Mouse (Mus musculus) heart, adult 8-10 months (tissue): ENCODE results near the gene Dcaf11. TPM values are rescaled to one million over a fixed set of nuclear protein-coding genes. Genes with fewer than 3 reads are reported as not detected.

ENCODE experiments used
- DNase-seq: peaks from one replicate; pipeline ENCODE4 v3.0.0; 2022; ENCODE audit warnings: low spot score
- total RNA-seq, 4 experiments: library from RNA; stranded (reverse); gene quantifications; 2 replicates each; pipeline ENCODE4 v1.2.4; 2022

Dcaf11 gene
- total RNA-seq, 4 experiments from 2014 or later: 161 to 180 (median 166) TPM

DNA sequence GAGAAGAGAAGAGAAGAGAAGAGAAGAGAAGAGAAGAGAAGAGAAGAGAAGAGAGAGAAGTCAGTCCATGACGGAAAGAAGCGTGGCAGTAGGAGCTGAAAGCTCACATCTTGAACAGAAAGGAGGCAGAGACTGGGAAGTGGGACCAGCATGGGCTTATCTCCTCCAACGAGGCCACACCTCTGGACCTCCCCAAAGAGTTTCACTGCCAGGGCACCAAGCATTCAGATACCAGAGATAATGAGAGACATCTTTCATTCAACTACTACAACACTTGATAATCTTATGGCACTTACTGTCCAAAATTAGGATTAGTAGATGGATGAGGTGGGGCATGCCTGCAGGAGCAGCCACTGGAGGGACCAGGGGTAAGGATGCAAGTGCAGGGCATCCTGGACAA is 4.0 kb upstream of the Dcaf11 start:
- DNase-seq: no peak

DNA sequence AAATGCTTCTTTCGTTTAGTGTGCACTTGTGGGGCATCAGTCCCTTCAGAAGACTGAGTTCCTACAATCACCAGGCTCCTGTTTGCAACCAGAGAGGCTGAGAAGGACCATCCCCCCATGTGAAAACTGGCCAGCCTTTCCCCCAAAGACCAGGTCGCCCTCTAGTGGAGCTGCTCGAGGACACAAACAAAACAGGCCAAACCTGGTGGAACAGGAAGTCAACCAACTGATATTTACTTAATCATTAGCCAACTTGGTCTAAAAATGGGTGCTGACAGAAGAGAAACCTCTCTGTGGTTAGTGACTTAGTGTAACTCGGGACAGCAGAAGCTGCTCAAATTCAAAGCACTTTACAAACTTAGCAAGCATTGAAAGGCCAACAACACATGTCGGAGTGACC is 2.8 kb upstream of the Dcaf11 start:
- DNase-seq: peak; percentile 80

GRCm38 (mm10) chr14:55557587-55557986 is 2.2 kb upstream of the Dcaf11 start:
- no peak for DNase-seq

GRCm38 (mm10) chr14:55558740-55559448 is 912 bp upstream of the Dcaf11 start:
- no peak for DNase-seq

DNA sequence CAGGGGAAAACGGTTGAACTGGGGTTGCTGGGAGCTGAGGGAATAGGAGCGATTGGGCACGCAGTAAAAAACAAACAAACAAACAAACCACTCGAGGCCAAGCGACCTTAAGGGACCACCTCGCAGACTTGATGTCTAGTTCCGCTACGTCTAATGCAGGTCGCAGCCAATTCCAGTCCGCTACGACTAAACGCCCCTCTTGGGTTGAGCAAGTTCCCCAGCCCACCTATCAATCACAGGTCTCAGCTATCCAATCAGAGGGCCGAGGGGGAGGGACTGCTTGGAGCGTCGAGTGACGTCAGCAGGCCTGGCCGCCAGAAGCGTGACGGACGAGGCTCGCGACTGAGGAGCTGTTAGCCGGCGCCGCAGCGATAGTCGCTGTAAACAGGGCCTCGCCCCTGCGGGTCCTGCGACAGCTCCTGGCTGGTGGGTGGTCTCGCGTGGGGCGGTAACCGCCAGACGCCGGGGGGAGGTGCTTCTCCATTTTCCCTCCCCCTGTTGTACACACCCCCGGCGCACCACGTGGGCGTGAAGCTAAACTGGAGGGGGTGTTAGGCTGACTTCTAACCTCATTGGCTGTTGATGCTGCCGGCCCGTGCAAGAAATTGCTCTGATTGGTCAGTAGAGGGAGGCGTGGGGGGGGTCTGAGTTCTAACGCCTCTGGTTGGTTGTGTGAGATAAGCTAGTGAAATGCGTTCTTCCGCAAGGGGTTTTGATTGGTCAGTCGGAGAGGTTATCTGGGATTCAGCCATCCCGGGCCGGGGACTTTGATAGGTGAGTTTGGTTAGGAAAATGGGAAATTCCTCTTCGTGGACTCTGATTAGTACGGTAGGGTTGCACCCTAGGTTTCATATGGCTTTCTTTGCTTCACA is 632 bp downstream of the Dcaf11 start, which contains the start of gene A730061H03Rik:
TSS of gene A730061H03Rik (minus strand) at position 205 of the 872 bp plus-strand sequence.
- peak; percentile 98 for DNase-seq

GRCm38 (mm10) chr14:55561860-55562259 is 2.1 kb downstream of the Dcaf11 start:
- no peak for DNase-seq

DNA sequence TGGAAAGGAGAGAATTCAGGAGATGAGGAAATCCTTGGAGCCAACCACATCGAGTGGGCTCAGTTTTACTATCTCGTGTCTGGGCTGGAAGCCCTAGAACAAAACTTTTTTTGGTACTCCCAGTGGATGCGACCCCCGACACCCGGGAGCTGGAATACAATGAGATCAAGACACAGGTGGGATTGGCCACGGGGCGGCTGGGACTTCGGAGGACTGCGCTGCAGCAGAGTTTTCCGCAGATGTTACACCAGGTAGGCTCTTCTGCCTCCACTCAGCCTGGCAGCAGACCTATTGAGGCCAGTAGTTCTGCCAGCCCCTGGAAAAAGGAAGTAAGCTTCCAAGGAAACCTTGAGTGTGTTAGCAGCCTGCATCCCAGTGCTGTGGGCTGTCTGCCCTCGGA is 3.4 kb downstream of the Dcaf11 start:
- DNase-seq: no peak

DNA sequence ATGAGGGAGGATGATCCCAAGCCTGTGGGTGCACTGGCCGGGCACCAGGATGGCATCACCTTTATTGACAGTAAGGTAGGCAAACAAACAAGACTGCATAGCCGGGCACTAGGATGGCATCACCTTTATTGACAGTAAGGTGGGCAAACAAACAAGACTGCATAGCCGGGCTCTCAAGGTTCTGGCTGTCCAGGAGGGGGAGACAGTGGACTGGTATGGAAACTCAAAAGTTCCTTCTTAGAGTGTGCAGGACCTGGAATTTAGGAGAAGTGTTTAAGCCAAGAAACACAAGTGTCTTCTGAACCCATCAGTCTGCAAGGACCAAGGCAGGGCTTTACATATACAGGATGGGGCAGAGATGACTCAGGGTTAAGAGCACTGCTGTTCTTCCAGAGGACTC is 5.9 kb downstream of the Dcaf11 start:
- no peak for DNase-seq

DNA sequence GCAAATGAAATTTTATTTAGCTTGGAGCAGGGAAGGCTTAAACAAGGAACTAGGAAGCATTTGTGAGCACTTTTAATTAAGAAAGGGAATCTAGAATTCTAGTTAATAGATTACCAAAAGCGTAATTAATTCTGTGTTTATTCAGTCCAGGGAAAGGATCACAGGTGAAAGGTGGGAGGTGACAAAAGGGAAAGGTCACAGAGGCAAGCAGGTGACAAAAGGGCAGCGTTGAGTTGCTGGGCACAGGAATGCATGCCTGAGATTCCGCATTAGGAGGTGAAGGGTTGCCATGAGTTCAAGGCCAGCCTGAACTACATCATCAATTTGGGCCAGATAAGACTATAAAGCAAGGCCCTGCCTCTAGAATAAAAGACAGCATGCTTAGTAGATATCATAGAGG is 7.7 kb downstream of the Dcaf11 start:
- no peak for DNase-seq

- no peak for DNase-seq
Measured at GRCm38 (mm10) chr14:55570588-55570987, 10.8 kb downstream of the Dcaf11 start.

DNA sequence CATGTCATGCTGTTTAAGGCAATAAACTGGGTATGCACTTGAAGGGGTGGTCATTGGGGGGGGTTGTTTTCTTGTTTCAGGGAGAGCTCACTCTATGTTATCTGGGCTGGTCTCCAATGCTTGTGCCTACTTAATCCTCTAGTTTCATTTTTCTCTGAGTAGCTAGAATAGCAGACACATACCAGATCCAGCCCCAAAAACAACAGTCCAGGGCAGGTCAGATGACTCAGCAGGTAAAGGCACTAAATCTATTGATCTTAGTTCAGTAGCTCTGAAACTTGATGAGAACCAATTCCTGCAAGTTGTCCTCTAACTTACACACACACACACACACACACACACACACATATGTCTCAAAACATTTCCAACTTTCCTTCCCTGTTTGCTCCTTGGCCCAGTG is 12.0 kb downstream of the Dcaf11 start:
- DNase-seq: no peak

DNA sequence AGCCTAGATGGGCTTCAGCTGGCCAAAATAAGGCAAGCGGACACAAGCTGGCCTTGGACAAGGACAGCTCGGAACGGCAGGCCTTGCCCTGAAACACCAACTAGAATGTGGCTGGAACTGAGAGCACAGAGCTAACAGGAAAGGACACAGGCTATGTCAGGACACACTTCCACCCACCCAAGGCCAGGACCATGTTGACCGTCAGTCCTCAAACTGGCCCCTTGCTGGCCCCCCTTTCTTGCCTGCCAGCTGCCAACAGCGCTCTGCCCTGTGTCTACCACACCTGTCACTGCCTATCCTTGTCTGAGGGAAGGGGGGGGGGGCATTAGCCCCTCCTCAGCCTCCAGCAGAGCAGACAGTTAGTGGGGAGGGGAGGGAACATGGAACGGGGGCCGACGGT is 15.5 kb downstream of the Dcaf11 start, which contains the start of gene Fitm1:
TSS of gene Fitm1 (plus strand) at position 316 of the 400 bp plus-strand sequence.
- no peak for DNase-seq

DNA sequence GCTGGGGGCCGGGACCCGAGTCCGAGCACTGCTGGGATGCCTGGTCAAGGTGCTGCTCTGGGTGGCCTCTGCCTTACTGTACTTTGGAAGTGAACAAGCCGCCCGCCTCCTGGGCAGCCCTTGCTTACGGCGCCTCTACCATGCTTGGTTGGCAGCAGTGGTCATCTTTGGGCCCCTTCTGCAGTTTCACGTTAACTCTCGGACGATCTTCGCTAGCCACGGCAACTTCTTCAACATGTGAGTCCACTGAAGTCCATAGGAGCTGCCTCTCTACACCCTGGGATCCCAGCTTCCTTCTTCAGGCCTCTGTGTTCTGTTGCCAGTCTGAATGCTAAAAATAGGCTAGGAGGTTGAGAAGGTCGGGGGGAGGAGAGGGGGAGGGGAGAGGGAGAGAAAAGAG is 15.9 kb downstream of the Dcaf11 start:
- no peak for DNase-seq

DNA sequence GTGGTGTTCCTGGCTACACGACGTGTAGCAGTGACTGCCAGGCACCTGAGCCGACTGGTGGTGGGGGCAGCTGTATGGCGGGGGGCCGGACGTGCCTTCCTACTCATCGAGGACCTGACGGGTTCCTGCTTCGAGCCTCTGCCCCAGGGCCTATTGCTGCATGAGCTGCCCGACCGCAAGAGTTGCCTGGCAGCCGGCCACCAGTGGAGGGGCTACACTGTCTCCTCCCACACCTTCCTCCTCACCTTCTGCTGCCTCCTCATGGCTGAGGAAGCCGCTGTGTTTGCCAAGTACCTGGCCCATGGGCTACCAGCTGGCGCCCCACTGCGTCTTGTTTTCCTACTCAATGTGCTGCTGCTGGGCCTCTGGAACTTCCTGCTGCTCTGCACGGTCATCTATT is 16.6 kb downstream of the Dcaf11 start:
- DNase-seq: no peak

- peak; percentile 81 for DNase-seq
Measured at GRCm38 (mm10) chr14:55577871-55578667, 18.3 kb downstream of the Dcaf11 start, which contains the start of gene Psme1. Gene Psme1 (plus strand): TSS chr14:55578123.

DNA sequence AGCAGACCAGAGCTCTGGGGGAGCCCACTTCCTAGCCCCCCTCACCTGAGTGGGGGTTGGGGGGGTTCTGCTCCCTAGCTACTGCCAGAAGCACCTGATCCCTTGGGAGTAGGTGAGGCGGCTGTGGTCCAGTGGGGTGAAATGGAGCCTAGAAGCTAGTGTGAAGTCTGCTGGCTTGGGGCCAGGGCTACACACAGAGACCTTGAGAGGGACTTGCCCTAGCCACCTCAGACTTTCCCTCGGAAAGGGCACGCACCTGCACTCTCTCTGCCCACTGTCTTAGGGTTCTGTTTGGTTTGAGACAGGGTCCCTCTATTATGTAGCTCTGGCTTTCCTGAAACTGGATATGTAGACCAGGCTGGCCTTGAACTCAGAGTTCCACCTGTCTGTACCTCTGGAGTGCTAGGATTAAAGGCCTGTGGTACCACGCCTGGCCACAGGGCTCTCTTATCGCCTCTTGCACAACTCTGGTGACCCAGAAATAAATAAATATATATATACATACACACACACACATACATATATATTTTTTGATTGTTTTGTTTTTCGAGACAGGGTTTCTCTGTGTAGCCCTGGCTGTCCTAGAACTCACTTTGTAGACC is 19.0 kb downstream of the Dcaf11 start:
- peak; percentile 45 for DNase-seq

GRCm38 (mm10) chr14:55579511-55580496 is 20.0 kb downstream of the Dcaf11 start:
- no peak for DNase-seq

- DNase-seq: no peak
Measured at GRCm38 (mm10) chr14:55580731-55581130, 20.9 kb downstream of the Dcaf11 start.

DNA sequence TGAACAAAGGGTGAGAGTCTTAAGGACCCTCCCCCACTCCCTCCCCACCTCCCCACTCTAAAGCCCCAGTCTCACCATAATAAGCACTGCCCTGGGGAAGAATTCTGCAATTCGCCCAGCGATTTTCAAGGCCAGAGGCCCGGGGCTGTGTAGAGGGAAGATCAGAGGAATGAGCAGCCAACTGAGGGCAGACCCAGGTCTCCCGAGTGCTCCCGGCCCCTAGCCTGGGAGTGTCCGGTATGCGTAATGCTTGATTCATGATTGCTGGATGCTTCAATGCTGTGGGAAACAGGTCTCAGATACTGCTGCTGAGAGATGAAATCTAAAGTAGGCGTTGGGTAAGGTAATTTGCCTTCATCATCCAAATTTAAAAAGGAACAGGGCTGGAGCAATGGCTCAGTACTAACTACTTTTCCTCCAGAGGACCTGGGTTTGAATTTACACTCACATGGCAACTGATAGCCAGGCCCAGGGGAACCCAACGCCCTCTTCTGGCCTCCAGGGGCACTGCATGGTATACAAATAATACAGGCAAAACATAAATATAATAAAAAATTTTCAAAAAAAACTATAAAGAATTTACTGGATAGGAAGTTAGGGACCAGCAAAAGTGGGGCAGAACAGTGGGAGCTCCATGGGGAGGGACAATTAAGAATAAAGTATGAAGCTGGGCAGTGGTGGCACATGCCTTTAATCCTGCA is 22.3 kb downstream of the Dcaf11 start:
- no peak for DNase-seq

GRCm38 (mm10) chr14:55584303-55584701 is 24.5 kb downstream of the Dcaf11 start:
- no peak for DNase-seq
